Mouse (Mus musculus) cerebellum, adult 2 months (tissue): ENCODE results near the gene Paqr6.

Experiments
- CTCF ChIP-seq: fragments of 200-500 bp; IDR thresholded peaks from 2 replicates; pipeline ENCODE4 v1.5.1; 2011; ENCODE audit warnings: low read depth, mild to moderate bottlenecking, control low read depth, low read length, moderate library complexity, borderline replicate concordance; ENCODE audit not compliant: insufficient read depth
- POLR2A ChIP-seq: fragments of 200-500 bp; IDR thresholded peaks from 2 replicates; pipeline ENCODE4 v1.6.1; 2011; ENCODE audit warnings: low read length, control low read depth, borderline replicate concordance; ENCODE audit not compliant: insufficient read depth

DNA sequence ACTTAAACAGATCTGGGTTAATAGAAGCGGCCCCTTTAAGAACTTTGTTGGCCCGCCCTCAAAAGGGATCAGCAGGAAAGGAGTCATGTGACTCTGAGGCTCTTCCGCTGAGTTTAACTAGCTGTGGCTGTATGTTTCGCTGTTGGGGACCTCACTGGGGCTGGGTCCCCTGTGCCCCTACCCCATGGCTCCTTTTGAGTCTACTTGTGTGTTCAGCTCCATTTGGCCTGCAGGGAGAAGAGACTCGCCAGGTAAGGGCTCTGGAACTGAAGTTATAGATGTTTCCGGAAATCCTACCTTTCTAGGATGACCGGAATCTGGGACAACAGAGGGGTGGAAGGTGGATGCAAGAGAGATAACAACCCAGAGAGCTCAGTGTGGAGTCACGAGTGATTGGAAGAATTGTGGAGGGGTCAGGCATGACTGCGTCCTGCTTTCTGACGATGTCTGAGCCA is 39.4 kb upstream of the Paqr6 start, which contains the start of gene Glmp:
- no peak for TF ChIP-seq CTCF
- TF ChIP-seq POLR2A = peak; percentile 70; the same call in 1 of the 2 replicates
